Mouse (Mus musculus) stomach, postnatal 0 days (tissue): ENCODE data around the gene Trpv6. TPM values are rescaled to one million over a fixed set of nuclear protein-coding genes. Genes with fewer than 3 reads are reported as not detected.

Experiments used
- ATAC-seq: fragments of 200-750 bp; cut with Nextera tagmentation; 2 replicates; pipeline ENCODE4 v1.8.0; 2017; ENCODE audit not compliant: low FRiP score, low TSS enrichment
- DNase-seq: peaks from one replicate; pipeline ENCODE4 v3.0.0-alpha.2; 2016; ENCODE audit warnings: low spot score
- H3K27ac ChIP-seq: fragments of 300-500 bp; sonication (generic); replicated peaks from 2 replicates; pipeline ENCODE4 v1.5.1; 2014; ENCODE audit warnings: mild to moderate bottlenecking, control low read depth
- H3K27me3 ChIP-seq: fragments of 300-500 bp; sonication (generic); 2 replicates; pipeline ENCODE4 v1.6.1; 2014; ENCODE audit warnings: low read length; ENCODE audit not compliant: control insufficient read depth, insufficient read depth
- H3K36me3 ChIP-seq: fragments of 300-500 bp; sonication (generic); 2 replicates; pipeline ENCODE4 v1.6.1; 2014; ENCODE audit warnings: low read length, mixed read lengths; ENCODE audit not compliant: control insufficient read depth, insufficient read depth
- H3K4me1 ChIP-seq: fragments of 300-500 bp; sonication (generic); replicated peaks from 2 replicates; pipeline ENCODE4 v1.6.1; 2014; ENCODE audit warnings: antibody characterized with exemption; ENCODE audit not compliant: control insufficient read depth, insufficient read depth
- H3K4me2 ChIP-seq: fragments of 300-500 bp; sonication (generic); replicated peaks from 2 replicates; pipeline ENCODE4 v1.6.1; 2014; ENCODE audit warnings: low read depth, mild to moderate bottlenecking, control low read depth, moderate library complexity
- H3K4me3 ChIP-seq: fragments of 300-500 bp; sonication (generic); 2 replicates; pipeline ENCODE4 v1.5.1; 2014; ENCODE audit warnings: low read depth, low read length, control low read depth
- H3K9ac ChIP-seq: fragments of 300-500 bp; sonication (generic); 2 replicates; pipeline ENCODE4 v1.6.1; 2014; ENCODE audit warnings: mild to moderate bottlenecking, low read length, control low read depth, mixed read lengths
- H3K9me3 ChIP-seq: fragments of 300-500 bp; sonication (generic); 2 replicates; pipeline ENCODE4 v1.6.1; 2016; ENCODE audit warnings: low read length; ENCODE audit not compliant: control insufficient read depth
- CTCF ChIP-seq: IDR thresholded peaks from 2 replicates; pipeline ENCODE4 v1.5.1; 2016; ENCODE audit warnings: antibody characterized with exemption, low read depth, mild to moderate bottlenecking, moderate library complexity
- EP300 ChIP-seq: optimal IDR thresholded peaks from 2 replicates; pipeline ENCODE3; 2016; ENCODE audit warnings: antibody characterized with exemption
- WGBS: fragments of 180-500 bp; shearing (Covaris S2); extraction: QIAGEN DNeasy Blood & Tissue Kit; methylation state at CpG from one replicate; pipeline ENCODE4 v1.1.7; 2014; 5-methylcytosine and 5-hydroxymethylcytosine counted together
- polyA plus RNA-seq: library from polyadenylated mRNA; unstranded; fragments of >200 nt; fragmentation: Nextera tagmentation; extraction: Ambion mirVana; gene quantifications from 2 replicates; pipeline ENCODE4 v1.2.1, GENCODE M21; 2015

Gene Trpv6
- polyA plus RNA-seq, 1 experiment from 2014 or later, result 8.4 TPM

- Histone ChIP-seq H3K9me3 (no peaks in the 10 kb centered on the region), H3K4me3 (peak overlapping the region; percentile 67), H3K36me3 (no peaks in the 10 kb centered on the region), H3K27me3 (no peaks in the 10 kb centered on the region), H3K4me1 (no peaks in the 10 kb centered on the region), H3K9ac (peak overlapping the region; percentile 69), H3K4me2 (peak overlapping the region; percentile 93), H3K27ac (peak overlapping the region; percentile 85)
- peak; percentile 71 for ATAC-seq
- 2% methylated on average over 22 of the region's 23 CpGs for WGBS
- peak; percentile 65 for DNase-seq
- TF ChIP-seq EP300, result no peak
- peak; percentile 80 for TF ChIP-seq CTCF
These were observed 31.7 kb downstream of the Trpv6 start for GRCm38 (mm10) chr6:41604401-41605050.

GRCm38 (mm10) chr6:41582189-41582588 is 54.0 kb downstream of the Trpv6 start:
- WGBS, result 77% methylated on average over 1 of the region's 1 CpGs
- no peak overlapping the region for H3K4me3 ChIP-seq
- no peaks in the 10 kb centered on the region for H3K27me3 ChIP-seq
- no peaks in the 10 kb centered on the region for H3K4me1 ChIP-seq
- DNase-seq, result no peak
- H3K9ac ChIP-seq, result no peak overlapping the region
- H3K36me3 ChIP-seq, result no peaks in the 10 kb centered on the region
- no peak for ATAC-seq
- TF ChIP-seq EP300 (no peak), CTCF (no peak)
- no peak overlapping the region for H3K27ac ChIP-seq
- H3K4me2 ChIP-seq, result no peak overlapping the region
- H3K9me3 ChIP-seq, result no peaks in the 10 kb centered on the region

GRCm38 (mm10) chr6:41581295-41581694 is 54.9 kb downstream of the Trpv6 start:
- ATAC-seq (no peak), DNase-seq (no peak)
- no peak overlapping the region for H3K4me2 ChIP-seq
- TF ChIP-seq EP300, result no peak
- no peak for TF ChIP-seq CTCF
- no peaks in the 10 kb centered on the region for H3K27me3 ChIP-seq
- no peaks in the 10 kb centered on the region for H3K4me1 ChIP-seq
- H3K27ac ChIP-seq, result no peak overlapping the region
- no peaks in the 10 kb centered on the region for H3K36me3 ChIP-seq
- H3K9me3 ChIP-seq, result no peaks in the 10 kb centered on the region
- 51% methylated on average over 7 of the region's 7 CpGs for WGBS
- no peak overlapping the region for H3K4me3 ChIP-seq
- no peak overlapping the region for H3K9ac ChIP-seq

- no peaks in the 10 kb centered on the region for H3K27me3 ChIP-seq
- H3K9me3 ChIP-seq, result no peaks in the 10 kb centered on the region
- no peak for ATAC-seq
- 0 out of 2 replicates have a peak overlapping the region, but pooled peaks have one; percentile 46 for H3K27ac ChIP-seq
- no peak overlapping the region for H3K4me2 ChIP-seq
- WGBS, result 32% methylated on average over 5 of the region's 5 CpGs
- H3K36me3 ChIP-seq, result no peaks in the 10 kb centered on the region
- no peak for DNase-seq
- H3K4me1 ChIP-seq, result no peaks in the 10 kb centered on the region
- no peak overlapping the region for H3K4me3 ChIP-seq
- TF ChIP-seq EP300 (no peak), CTCF (no peak)
- H3K9ac ChIP-seq, result no peak overlapping the region
These were observed 58.9 kb downstream of the Trpv6 start for GRCm38 (mm10) chr6:41577297-41577696.

GRCm38 (mm10) chr6:41576526-41577097 is 59.6 kb downstream of the Trpv6 start:
- Histone ChIP-seq H3K27ac (peak overlapping the region; percentile 64), H3K4me2 (no peak overlapping the region), H3K27me3 (no peaks in the 10 kb centered on the region), H3K4me1 (no peaks in the 10 kb centered on the region), H3K36me3 (no peaks in the 10 kb centered on the region), H3K4me3 (no peak overlapping the region), H3K9ac (no peak overlapping the region), H3K9me3 (no peaks in the 10 kb centered on the region)
- 40% methylated on average over 5 of the region's 5 CpGs for WGBS
- ATAC-seq, result peak; percentile 82
- DNase-seq, result no peak
- TF ChIP-seq EP300 (no peak), CTCF (no peak)

Other genes starting within 250 kb of the Trpv6 start
- 2.8 and 8.1 TPM in 2 replicates for gene Gm5771, start 244.0 kb downstream of the Trpv6 start, polyA plus RNA-seq
- gene Gm10334, start 190.3 kb downstream of the Trpv6 start, polyA plus RNA-seq, result 3.4 and 4.2 TPM in 2 replicates
- gene Prss1, start 177.5 kb downstream of the Trpv6 start, polyA plus RNA-seq, result 5.4 and 8.1 TPM in 2 replicates
- gene Prss2, start 114.6 kb downstream of the Trpv6 start, polyA plus RNA-seq, result 5.1 and 7.0 TPM in 2 replicates
- gene Ephb6, start 30.9 kb downstream of the Trpv6 start, polyA plus RNA-seq, result 23.5 and 24.3 TPM in 2 replicates
- gene Trpv5, start 44.4 kb upstream of the Trpv6 start, polyA plus RNA-seq, result not detected in 2 replicates
- gene Llcfc1, start 48.0 kb upstream of the Trpv6 start, polyA plus RNA-seq, result not detected in 2 replicates
- gene Kel, start 67.9 kb upstream of the Trpv6 start, polyA plus RNA-seq, result 0.29 and 0.45 TPM in 2 replicates
- not detected in 2 replicates for gene Olfr459, start 138.8 kb upstream of the Trpv6 start, polyA plus RNA-seq
- gene Pip, start 211.1 kb upstream of the Trpv6 start, polyA plus RNA-seq, result not detected in 2 replicates
- gene Sval2, start 216.6 kb upstream of the Trpv6 start, polyA plus RNA-seq, result not detected in 2 replicates